Mouse (Mus musculus) CH12.LX (cell line): Measurements from ENCODE around the gene Wdr95.

Experiments used
- CHD2 ChIP-seq: IDR thresholded peaks from 2 replicates; pipeline ENCODE4 v1.6.1; 2011; ENCODE audit warnings: low read length, improper control_type of control experiment
- EP300 ChIP-seq: IDR thresholded peaks from 2 replicates; pipeline ENCODE4 v1.6.1; 2011; ENCODE audit warnings: low read length, improper control_type of control experiment
- MAZ ChIP-seq: IDR thresholded peaks from 2 replicates; pipeline ENCODE4 v1.6.1; 2012; ENCODE audit warnings: low read depth, mild to moderate bottlenecking, inconsistent platforms, low read length, improper control_type of control experiment, moderate library complexity
- MEF2A ChIP-seq: IDR thresholded peaks from 2 replicates; pipeline ENCODE4 v1.6.1; 2014; ENCODE audit warnings: low read depth, mild to moderate bottlenecking, inconsistent platforms, low read length, improper control_type of control experiment, borderline replicate concordance
- MXI1 ChIP-seq: IDR thresholded peaks from 2 replicates; pipeline ENCODE4 v1.6.1; 2011; ENCODE audit warnings: mild to moderate bottlenecking, low read depth, low read length, improper control_type of control experiment
- MYC ChIP-seq: IDR thresholded peaks from 2 replicates; pipeline ENCODE4 v1.6.1; 2011; ENCODE audit warnings: low read depth, mild to moderate bottlenecking, improper control_type of control experiment, low read length
- POLR2A ChIP-seq: IDR thresholded peaks from 2 replicates; pipeline ENCODE4 v1.6.1; 2011; ENCODE audit warnings: low read depth, mild to moderate bottlenecking, improper control_type of control experiment, low read length
- RCOR1 ChIP-seq: conservative IDR thresholded peaks from 2 replicates; pipeline ENCODE4 v1.6.1; 2012; ENCODE audit warnings: low read depth, mild to moderate bottlenecking, inconsistent platforms, low read length, improper control_type of control experiment
- TCF12 ChIP-seq: IDR thresholded peaks from 2 replicates; pipeline ENCODE4 v1.6.1; 2014; ENCODE audit warnings: low read depth, mild to moderate bottlenecking, inconsistent platforms, low read length, improper control_type of control experiment
- USF1 ChIP-seq: IDR thresholded peaks from 2 replicates; pipeline ENCODE4 v1.6.1; 2014; ENCODE audit warnings: low read depth, mild to moderate bottlenecking, inconsistent platforms, low read length, improper control_type of control experiment
- ZC3H11A ChIP-seq: IDR thresholded peaks from 2 replicates; pipeline ENCODE4 v1.6.1; 2012; ENCODE audit warnings: low read depth, mild to moderate bottlenecking, inconsistent platforms, low read length, improper control_type of control experiment

- TF ChIP-seq POLR2A = no peak
- TF ChIP-seq MAZ = no peak
- TF ChIP-seq RCOR1 = no peak
- no peak for TF ChIP-seq USF1
- TF ChIP-seq CHD2 = no peak
- no peak for TF ChIP-seq TCF12
- TF ChIP-seq ZC3H11A = no peak
- no peak for TF ChIP-seq MXI1
- TF ChIP-seq MYC = no peak
- TF ChIP-seq MEF2A = no peak
- no peak for TF ChIP-seq EP300
These were observed 119.7 kb downstream of the Wdr95 start for GRCm38 (mm10) chr5:149648196-149648595.
